Comparison of ENCODE assay signal across 21 mouse cellular contexts in the genomic region with DNA sequence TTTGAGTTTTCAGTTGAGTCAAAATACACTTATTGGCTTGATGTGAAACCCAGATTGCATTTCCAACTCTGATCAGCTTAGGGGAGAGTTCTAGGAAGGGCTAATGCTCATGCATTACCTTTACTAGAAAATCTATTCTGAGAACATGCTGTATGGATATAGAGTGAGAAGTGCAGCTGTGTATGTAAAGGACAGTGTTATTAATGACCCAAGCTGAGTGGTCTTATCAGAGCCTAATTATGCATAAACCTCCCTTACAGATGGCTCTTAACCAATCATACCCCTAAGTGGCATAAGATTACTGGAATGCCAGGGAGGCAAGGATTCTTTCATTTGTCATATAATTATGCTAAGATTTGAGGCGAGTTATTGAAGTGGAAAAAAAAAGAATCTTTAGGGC.
DNase-seq lines count a peak whose midpoint lies in the region; ATAC-seq and TF ChIP-seq lines count a peak whose summit lies in the region.
"Had no signal": no experiment of that assay in that cellular context is flagged by ENCODE, and none has a peak within 500 bp of the region (broad histone marks: within the 10 kb centered on the region; RNA-seq: fewer than 3 reads in every experiment).

No protein-coding gene starts in this region.

- H3K9me3 ChIP-seq in midbrain, embryonic 12.5 days = no peaks in the 10 kb centered on the region
- no peaks in the 10 kb centered on the region for H3K9me3 ChIP-seq in midbrain, embryonic 15.5 days
- no peaks in the 10 kb centered on the region for H3K9me3 ChIP-seq in midbrain, embryonic 14.5 days (ENCODE audit: control insufficient read depth, low read length)
- no peaks in the 10 kb centered on the region for H3K9me3 ChIP-seq in midbrain, postnatal 0 days (ENCODE audit: low read length)
- no peaks in the 10 kb centered on the region for H3K9me3 ChIP-seq in forebrain, embryonic 13.5 days (replicated peaks)
- H3K9me3 ChIP-seq: embryonic facial prominence, embryonic 10.5 days; embryonic facial prominence, embryonic 12.5 days; G1E had no signal

- 0 out of 2 replicates have a peak, but pooled peaks have one; percentile 49 for ATAC-seq in midbrain, embryonic 12.5 days (ENCODE audit: low FRiP score, low read depth)
- ATAC-seq in midbrain, embryonic 15.5 days (replicated peaks) = no peak
- ATAC-seq in midbrain, embryonic 14.5 days (ENCODE audit: low FRiP score, low TSS enrichment) = peak; percentile 60
- ATAC-seq in midbrain, postnatal 0 days (ENCODE audit: low FRiP score) = no peak
- ATAC-seq in forebrain, embryonic 13.5 days = no peak
- ATAC-seq: CD4-positive, CD25-positive, alpha-beta regulatory T cell, adult 4 months; forebrain, embryonic 14.5 days; forebrain, embryonic 16.5 days had no signal

- H3K9ac ChIP-seq in midbrain, embryonic 12.5 days (replicated peaks) = no peak overlapping the region
- no peak overlapping the region for H3K9ac ChIP-seq in midbrain, embryonic 15.5 days
- no peak overlapping the region for H3K9ac ChIP-seq in midbrain, embryonic 14.5 days (replicated peaks; ENCODE audit: low read length)
- H3K9ac ChIP-seq in midbrain, postnatal 0 days (replicated peaks; ENCODE audit: low read length, poor library complexity, severe bottlenecking) = no peak overlapping the region
- H3K9ac ChIP-seq in forebrain, embryonic 13.5 days = no peak overlapping the region
- H3K9ac ChIP-seq: embryonic facial prominence, embryonic 12.5 days had no signal

- H3K36me3 ChIP-seq in midbrain, embryonic 12.5 days = no peaks in the 10 kb centered on the region
- no peaks in the 10 kb centered on the region for H3K36me3 ChIP-seq in midbrain, embryonic 15.5 days (replicated peaks)
- no peaks in the 10 kb centered on the region for H3K36me3 ChIP-seq in midbrain, embryonic 14.5 days (ENCODE audit: control insufficient read depth, insufficient read depth, low read length)
- no peaks in the 10 kb centered on the region for H3K36me3 ChIP-seq in midbrain, postnatal 0 days (ENCODE audit: insufficient read depth, low read length)
- no peaks in the 10 kb centered on the region for H3K36me3 ChIP-seq in forebrain, embryonic 13.5 days (ENCODE audit: poor library complexity, severe bottlenecking)
- H3K36me3 ChIP-seq: embryonic facial prominence, embryonic 10.5 days; embryonic facial prominence, embryonic 12.5 days; G1E had no signal

- no peak for TF ChIP-seq CTCF in midbrain, postnatal 0 days (IDR thresholded peaks at IDR 0.05)

- no peaks in the 10 kb centered on the region for H3K27me3 ChIP-seq in midbrain, embryonic 12.5 days
- no peaks in the 10 kb centered on the region for H3K27me3 ChIP-seq in midbrain, embryonic 15.5 days (replicated peaks)
- no peaks in the 10 kb centered on the region for H3K27me3 ChIP-seq in midbrain, embryonic 14.5 days (ENCODE audit: control insufficient read depth, insufficient read depth, low read length)
- no peaks in the 10 kb centered on the region for H3K27me3 ChIP-seq in midbrain, postnatal 0 days (ENCODE audit: insufficient read depth, low read length)
- H3K27me3 ChIP-seq in forebrain, embryonic 13.5 days = no peaks in the 10 kb centered on the region
- H3K27me3 ChIP-seq: CH12.LX; embryonic facial prominence, embryonic 12.5 days had no signal

- DNase-seq in midbrain, embryonic 14.5 days = no peak
- no peak for DNase-seq in midbrain, postnatal 0 days (ENCODE audit: low spot score)
- DNase-seq: adrenal gland, adult 2 months; adrenal gland, postnatal 10 days; adrenal gland, postnatal 25 days; B cell, adult 2 months; cerebellum, adult 11-12 months; cerebellum, adult 2 months; cerebellum, adult 9-10 months; cerebellum, postnatal 10 days; cerebellum, postnatal 25 days had no signal

- H3K4me2 ChIP-seq in midbrain, embryonic 12.5 days (replicated peaks) = no peak overlapping the region
- H3K4me2 ChIP-seq in midbrain, embryonic 15.5 days = no peak overlapping the region
- no peak overlapping the region for H3K4me2 ChIP-seq in midbrain, embryonic 14.5 days (ENCODE audit: low read length)
- H3K4me2 ChIP-seq in midbrain, postnatal 0 days (ENCODE audit: low read depth, low read length, poor library complexity, severe bottlenecking) = no peak overlapping the region
- no peak overlapping the region for H3K4me2 ChIP-seq in forebrain, embryonic 13.5 days
- H3K4me2 ChIP-seq: embryonic facial prominence, embryonic 12.5 days had no signal

- WGBS in midbrain, embryonic 12.5 days = 76% methylated on average over 1 of the region's 1 CpGs
- 52% methylated on average over 1 of the region's 1 CpGs for WGBS in midbrain, embryonic 15.5 days
- 58% methylated on average over 1 of the region's 1 CpGs for WGBS in midbrain, embryonic 14.5 days
- WGBS in midbrain, postnatal 0 days = 67% methylated on average over 1 of the region's 1 CpGs
- WGBS in forebrain, embryonic 13.5 days = 63% methylated on average over 1 of the region's 1 CpGs

- no peak overlapping the region for H3K27ac ChIP-seq in midbrain, embryonic 12.5 days (replicated peaks)
- no peak overlapping the region for H3K27ac ChIP-seq in midbrain, embryonic 15.5 days
- no peak overlapping the region for H3K27ac ChIP-seq in midbrain, embryonic 14.5 days (replicated peaks; ENCODE audit: low read depth, low read length)
- H3K27ac ChIP-seq in midbrain, postnatal 0 days (ENCODE audit: low read depth, low read length) = no peak overlapping the region
- H3K27ac ChIP-seq in forebrain, embryonic 13.5 days = no peak overlapping the region
- H3K27ac ChIP-seq: embryonic facial prominence, embryonic 10.5 days; embryonic facial prominence, embryonic 12.5 days had no signal

- no peak overlapping the region for H3K4me3 ChIP-seq in midbrain, embryonic 12.5 days
- no peak overlapping the region for H3K4me3 ChIP-seq in midbrain, embryonic 15.5 days
- no peak overlapping the region for H3K4me3 ChIP-seq in midbrain, embryonic 14.5 days (replicated peaks; ENCODE audit: low read depth, low read length)
- H3K4me3 ChIP-seq in midbrain, postnatal 0 days (ENCODE audit: low read depth, low read length) = no peak overlapping the region
- H3K4me3 ChIP-seq in forebrain, embryonic 13.5 days = no peak overlapping the region
- H3K4me3 ChIP-seq: embryonic facial prominence, embryonic 10.5 days; embryonic facial prominence, embryonic 12.5 days had no signal

- H3K4me1 ChIP-seq in midbrain, embryonic 12.5 days = no peaks in the 10 kb centered on the region
- H3K4me1 ChIP-seq in midbrain, embryonic 15.5 days = no peaks in the 10 kb centered on the region
- H3K4me1 ChIP-seq in midbrain, embryonic 14.5 days (ENCODE audit: control insufficient read depth, insufficient read depth, low read length) = no peaks in the 10 kb centered on the region
- no peaks in the 10 kb centered on the region for H3K4me1 ChIP-seq in midbrain, postnatal 0 days (ENCODE audit: insufficient read depth, low read length)
- H3K4me1 ChIP-seq in forebrain, embryonic 13.5 days = no peaks in the 10 kb centered on the region
- H3K4me1 ChIP-seq: embryonic facial prominence, embryonic 10.5 days; embryonic facial prominence, embryonic 12.5 days had no signal

Comparison
In these comparisons a context has a peak if more than half of its experiments do, and no peak if none do; other contexts are left out.
1. ATAC-seq: peak in midbrain, embryonic 12.5 days (single experiment) and midbrain, embryonic 14.5 days (single experiment); none in midbrain, embryonic 15.5 days (single experiment), midbrain, postnatal 0 days (single experiment) and forebrain, embryonic 13.5 days (single experiment).